Mouse (Mus musculus) right cerebral cortex, postnatal 25 days (tissue): ENCODE measurements around the gene Gstm5.
A peak's percentile ranks its signal among the peaks of the same experiment; 100 is the strongest.
"Not testable (repeated sequence)": the region's sequence is repeated elsewhere in the genome, so short reads cannot be mapped to it uniquely, and the experiment has no call there.

Experiments
- DNase-seq: peaks from one replicate; pipeline ENCODE4 v3.0.0; 2022

Gene Gstm5

GRCm38 (mm10) chr3:107873335-107874251 is 22.0 kb upstream of the Gstm5 start:
- no peak for DNase-seq

- no peak for DNase-seq
Measured at GRCm38 (mm10) chr3:107875231-107875630, 20.4 kb upstream of the Gstm5 start.

GRCm38 (mm10) chr3:107877005-107877404 is 18.6 kb upstream of the Gstm5 start, which contains the start of gene Eps8l3:
Gene Eps8l3 (plus strand): TSS chr3:107877229.
- no peak for DNase-seq

GRCm38 (mm10) chr3:107877747-107878736 is 17.6 kb upstream of the Gstm5 start:
- DNase-seq = no peak

GRCm38 (mm10) chr3:107887674-107888495 is 7.7 kb upstream of the Gstm5 start:
- peak; percentile 35 for DNase-seq

GRCm38 (mm10) chr3:107889236-107889635 is 6.4 kb upstream of the Gstm5 start:
- DNase-seq = not testable (repeated sequence)

- DNase-seq = no peak
Measured at GRCm38 (mm10) chr3:107895194-107895719, 364 bp upstream of the Gstm5 start.

- DNase-seq = no peak
Measured at GRCm38 (mm10) chr3:107898691-107899090, 3.1 kb downstream of the Gstm5 start.

GRCm38 (mm10) chr3:107900955-107901673 is 5.5 kb downstream of the Gstm5 start:
- DNase-seq = no peak

GRCm38 (mm10) chr3:107905942-107906341 is 10.3 kb downstream of the Gstm5 start:
- DNase-seq = no peak

- DNase-seq = no peak
Measured at GRCm38 (mm10) chr3:107916674-107917073, 21.1 kb downstream of the Gstm5 start.

GRCm38 (mm10) chr3:107917097-107917496 is 21.5 kb downstream of the Gstm5 start:
- DNase-seq = no peak

- DNase-seq = no peak
Measured at GRCm38 (mm10) chr3:107917783-107918408, 22.3 kb downstream of the Gstm5 start.

- DNase-seq = no peak
Measured at GRCm38 (mm10) chr3:107920348-107920747, 24.7 kb downstream of the Gstm5 start.

GRCm38 (mm10) chr3:107925335-107925734 is 29.7 kb downstream of the Gstm5 start:
- DNase-seq = no peak

- no peak for DNase-seq
Measured at GRCm38 (mm10) chr3:107927841-107928240, 32.2 kb downstream of the Gstm5 start.

- DNase-seq = no peak
Measured at GRCm38 (mm10) chr3:107928691-107929090, 33.1 kb downstream of the Gstm5 start.

- DNase-seq = no peak
Measured at GRCm38 (mm10) chr3:107929243-107929642, 33.6 kb downstream of the Gstm5 start.

- no peak for DNase-seq
Measured at GRCm38 (mm10) chr3:107929731-107930130, 34.1 kb downstream of the Gstm5 start.

- no peak for DNase-seq
Measured at GRCm38 (mm10) chr3:107931134-107931533, 35.5 kb downstream of the Gstm5 start.

- DNase-seq = peak; percentile 94
Measured at GRCm38 (mm10) chr3:107931670-107932069, 36.0 kb downstream of the Gstm5 start, which contains the start of gene Gstm7. Gene Gstm7 (minus strand): TSS chr3:107931817.
